Mouse (Mus musculus) limb, embryonic 11.5 days (tissue): ENCODE results near the gene Kcnd3. TPM values are rescaled to one million over a fixed set of nuclear protein-coding genes. Genes with fewer than 3 reads are reported as not detected.

Source experiments
- ATAC-seq: fragments of 200-750 bp; cut with Nextera tagmentation; 2 replicates; pipeline ENCODE4 v1.8.0; 2017; ENCODE audit warnings: low read depth; ENCODE audit not compliant: insufficient number of reproducible peaks, low FRiP score, low TSS enrichment
- DNase-seq: peaks from one replicate; pipeline ENCODE4 v3.0.0-alpha.2; 2015; ENCODE audit warnings: low spot score
- H3K27ac ChIP-seq: fragments of 300-500 bp; sonication (generic); replicated peaks from 2 replicates; pipeline ENCODE4 v1.5.1; 2014; ENCODE audit warnings: low read depth, mild to moderate bottlenecking, low read length
- H3K27me3 ChIP-seq: fragments of 300-500 bp; sonication (generic); 2 replicates; pipeline ENCODE4 v1.6.1; 2014; ENCODE audit warnings: mild to moderate bottlenecking, low read length, mixed read lengths; ENCODE audit not compliant: control insufficient read depth, insufficient read depth
- H3K36me3 ChIP-seq: fragments of 300-500 bp; sonication (generic); 2 replicates; pipeline ENCODE4 v1.6.1; 2014; ENCODE audit warnings: mild to moderate bottlenecking, low read length, moderate library complexity, mixed read lengths; ENCODE audit not compliant: control insufficient read depth, insufficient read depth
- H3K4me1 ChIP-seq: fragments of 300-500 bp; sonication (generic); 2 replicates; pipeline ENCODE4 v1.6.1; 2014; ENCODE audit warnings: low read length, mixed read lengths; ENCODE audit not compliant: control insufficient read depth, insufficient read depth
- H3K4me2 ChIP-seq: fragments of 300-500 bp; sonication (generic); 2 replicates; pipeline ENCODE4 v1.6.1; 2014; ENCODE audit warnings: low read depth, mild to moderate bottlenecking, moderate library complexity; ENCODE audit not compliant: severe bottlenecking
- H3K4me3 ChIP-seq: fragments of 300-500 bp; sonication (generic); 2 replicates; pipeline ENCODE4 v1.5.1; 2014; ENCODE audit warnings: low read depth, low read length
- H3K9ac ChIP-seq: fragments of 300-500 bp; sonication (generic); 2 replicates; pipeline ENCODE4 v1.6.1; 2014; ENCODE audit warnings: mild to moderate bottlenecking, low read length
- H3K9me3 ChIP-seq: fragments of 300-500 bp; sonication (generic); 2 replicates; pipeline ENCODE4 v1.6.1; 2016; ENCODE audit warnings: low read length; ENCODE audit not compliant: control insufficient read depth
- WGBS: fragments of 180-500 bp; shearing (Covaris S2); extraction: QIAGEN DNeasy Blood & Tissue Kit; methylation state at CpG from one replicate; pipeline ENCODE4 v1.1.7; 2014; 5-methylcytosine and 5-hydroxymethylcytosine counted together
- polyA plus RNA-seq: library from polyadenylated mRNA; unstranded; fragments of >200 nt; fragmentation: Nextera tagmentation; extraction: Ambion mirVana; gene quantifications from 2 replicates; pipeline ENCODE4 v1.2.1, GENCODE M21; 2014

Gene Kcnd3
- polyA plus RNA-seq, 1 experiment from 2014 or later: 0.12 TPM

- Histone ChIP-seq H3K4me1 (no peaks in the 10 kb centered on the region), H3K36me3 (no peaks in the 10 kb centered on the region), H3K27ac (no peak overlapping the region), H3K27me3 (no peaks in the 10 kb centered on the region), H3K4me3 (no peak overlapping the region), H3K9ac (no peak overlapping the region), H3K4me2 (no peak overlapping the region), H3K9me3 (no peaks in the 10 kb centered on the region)
- WGBS: 88% methylated on average over 1 of the region's 1 CpGs
- ATAC-seq: no peak
- no peak for DNase-seq
Measured at GRCm38 (mm10) chr3:105591766-105592165, 139.6 kb downstream of the Kcnd3 start.

GRCm38 (mm10) chr3:105592246-105592645 lies 140.1 kb downstream of the Kcnd3 start:
- Histone ChIP-seq H3K4me1 (no peaks in the 10 kb centered on the region), H3K36me3 (no peaks in the 10 kb centered on the region), H3K4me3 (no peak overlapping the region), H3K27me3 (no peaks in the 10 kb centered on the region), H3K9me3 (no peaks in the 10 kb centered on the region), H3K4me2 (no peak overlapping the region), H3K27ac (no peak overlapping the region), H3K9ac (no peak overlapping the region)
- DNase-seq (no peak), ATAC-seq (no peak)
- WGBS: 67% methylated on average over 2 of the region's 2 CpGs

DNA sequence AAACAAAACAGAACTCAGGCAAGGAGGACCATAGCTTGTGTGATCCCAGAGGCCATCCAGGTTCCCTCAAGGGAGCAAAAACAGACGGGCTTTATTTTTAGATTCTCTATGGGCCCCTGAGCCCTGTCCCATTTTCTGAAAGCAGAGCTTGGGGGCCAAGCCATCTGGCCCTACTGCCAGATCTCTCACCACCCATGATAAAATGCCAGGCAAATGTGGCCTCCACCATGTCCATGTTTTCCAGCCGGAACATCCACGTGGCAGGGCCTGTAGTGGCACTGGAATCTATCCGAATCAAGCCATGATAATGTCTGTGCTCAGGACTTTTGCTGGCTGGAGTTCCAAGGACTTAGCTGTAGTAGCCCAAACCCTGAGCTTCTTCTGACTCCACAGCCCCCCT lies 148.4 kb downstream of the Kcnd3 start:
- DNase-seq: no peak
- WGBS: 92% methylated on average over 4 of the region's 4 CpGs
- Histone ChIP-seq H3K27me3 (no peaks in the 10 kb centered on the region), H3K4me3 (no peak overlapping the region), H3K4me1 (no peaks in the 10 kb centered on the region), H3K27ac (no peak overlapping the region), H3K9me3 (no peaks in the 10 kb centered on the region), H3K4me2 (no peak overlapping the region), H3K9ac (no peak overlapping the region), H3K36me3 (no peaks in the 10 kb centered on the region)
- no peak for ATAC-seq

GRCm38 (mm10) chr3:105602966-105603365 lies 150.8 kb downstream of the Kcnd3 start:
- H3K9ac ChIP-seq: no peak overlapping the region
- no peak overlapping the region for H3K4me3 ChIP-seq
- no peaks in the 10 kb centered on the region for H3K36me3 ChIP-seq
- 89% methylated on average over 5 of the region's 5 CpGs for WGBS
- no peak for ATAC-seq
- no peaks in the 10 kb centered on the region for H3K4me1 ChIP-seq
- no peaks in the 10 kb centered on the region for H3K9me3 ChIP-seq
- no peak overlapping the region for H3K4me2 ChIP-seq
- no peaks in the 10 kb centered on the region for H3K27me3 ChIP-seq
- no peak for DNase-seq
- no peak overlapping the region for H3K27ac ChIP-seq

DNA sequence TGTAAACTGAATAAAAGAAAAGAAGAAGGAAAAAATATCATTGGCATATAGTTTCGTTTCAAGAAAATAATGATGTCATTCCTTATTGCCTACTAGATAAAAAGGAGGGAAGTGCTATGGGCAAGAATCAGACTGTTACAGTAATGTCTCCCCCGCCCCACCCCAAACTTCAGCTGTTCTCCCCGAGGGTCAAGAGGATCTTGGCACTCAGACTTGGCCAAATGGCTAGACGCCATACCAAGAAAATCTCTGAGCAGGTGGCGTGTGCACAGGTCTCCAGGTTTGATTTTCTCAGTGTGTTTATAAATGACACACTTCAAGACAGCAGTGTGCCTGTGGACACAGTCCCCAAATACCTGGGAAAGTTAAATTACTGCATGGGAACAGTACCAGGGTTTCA lies 153.6 kb downstream of the Kcnd3 start:
- Histone ChIP-seq H3K36me3 (no peaks in the 10 kb centered on the region), H3K4me2 (no peak overlapping the region), H3K27ac (no peak overlapping the region), H3K4me3 (no peak overlapping the region), H3K9ac (no peak overlapping the region), H3K4me1 (no peaks in the 10 kb centered on the region), H3K9me3 (no peaks in the 10 kb centered on the region), H3K27me3 (no peaks in the 10 kb centered on the region)
- DNase-seq (no peak), ATAC-seq (no peak)
- 83% methylated on average over 5 of the region's 5 CpGs for WGBS

- Histone ChIP-seq H3K4me1 (no peaks in the 10 kb centered on the region), H3K27ac (no peak overlapping the region), H3K36me3 (no peaks in the 10 kb centered on the region), H3K9ac (no peak overlapping the region), H3K4me2 (no peak overlapping the region), H3K9me3 (no peaks in the 10 kb centered on the region), H3K27me3 (no peaks in the 10 kb centered on the region), H3K4me3 (no peak overlapping the region)
- no peak for ATAC-seq
- DNase-seq: no peak
- 80% methylated on average over 3 of the region's 3 CpGs for WGBS
Measured at GRCm38 (mm10) chr3:105608857-105609256, 156.7 kb downstream of the Kcnd3 start.

GRCm38 (mm10) chr3:105611531-105612422 lies 159.6 kb downstream of the Kcnd3 start:
- H3K36me3 ChIP-seq: no peaks in the 10 kb centered on the region
- H3K9ac ChIP-seq: no peak overlapping the region
- no peaks in the 10 kb centered on the region for H3K4me1 ChIP-seq
- DNase-seq (no peak), ATAC-seq (no peak)
- H3K27ac ChIP-seq: no peak overlapping the region
- WGBS: 84% methylated on average over 7 of the region's 7 CpGs
- no peak overlapping the region for H3K4me3 ChIP-seq
- H3K4me2 ChIP-seq: no peak overlapping the region
- no peaks in the 10 kb centered on the region for H3K9me3 ChIP-seq
- H3K27me3 ChIP-seq: no peaks in the 10 kb centered on the region

DNA sequence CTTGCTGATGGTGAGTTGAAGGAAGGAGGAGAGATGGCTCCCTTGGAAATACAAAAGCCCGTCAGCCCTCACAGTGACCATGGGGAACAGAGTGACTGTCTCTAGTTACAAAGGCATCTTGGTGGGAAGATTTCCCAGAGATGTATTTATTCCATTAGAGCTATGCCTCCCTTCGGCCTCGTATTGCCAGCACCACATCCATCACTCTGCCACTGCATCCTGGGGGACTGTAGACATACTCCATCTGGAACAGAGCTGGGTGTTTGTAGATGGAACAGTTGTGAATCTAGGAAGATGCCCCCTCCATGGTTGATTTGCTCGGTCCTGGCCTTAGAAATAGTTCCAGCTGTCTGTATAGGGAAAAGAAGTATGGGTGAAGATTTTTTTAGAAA lies 160.3 kb downstream of the Kcnd3 start:
- Histone ChIP-seq H3K4me2 (no peak overlapping the region), H3K36me3 (no peaks in the 10 kb centered on the region), H3K4me1 (no peaks in the 10 kb centered on the region), H3K27me3 (no peaks in the 10 kb centered on the region), H3K9me3 (no peaks in the 10 kb centered on the region), H3K9ac (no peak overlapping the region), H3K27ac (no peak overlapping the region), H3K4me3 (no peak overlapping the region)
- no peak for ATAC-seq
- WGBS: 60% methylated on average over 4 of the region's 4 CpGs
- DNase-seq: no peak
